Mouse (Mus musculus) spleen, adult 2 months (tissue): ENCODE results near the gene Prx.

Source experiments
- CTCF ChIP-seq: fragments of 200-500 bp; IDR thresholded peaks from 2 replicates; pipeline ENCODE4 v1.5.1; 2011; ENCODE audit warnings: mild to moderate bottlenecking, inconsistent platforms; ENCODE audit not compliant: insufficient read depth, insufficient read length, insufficient replicate concordance; ENCODE audit errors: extremely low read depth
- POLR2A ChIP-seq: fragments of 200-500 bp; IDR thresholded peaks from 2 replicates; pipeline ENCODE4 v1.6.1; 2011; ENCODE audit warnings: low read depth, low read length, inconsistent platforms

- no peak for TF ChIP-seq CTCF
- TF ChIP-seq POLR2A = no peak
Measured at GRCm38 (mm10) chr7:27454461-27455121, 44.5 kb upstream of the Prx start.
